Mouse (Mus musculus) lung, adult 18-20 months (tissue): ENCODE results near the gene Git2.

Source experiments
- DNase-seq, 2 experiments: peaks; one replicate each; pipeline ENCODE4 v3.0.0; 2022; ENCODE audit warnings: mixed read lengths in 2 of 2

The Git2 gene

GRCm38 (mm10) chr5:114680676-114681285 is 94.5 kb downstream of the Git2 start:
- DNase-seq = peak; percentile 56 to 71

DNA sequence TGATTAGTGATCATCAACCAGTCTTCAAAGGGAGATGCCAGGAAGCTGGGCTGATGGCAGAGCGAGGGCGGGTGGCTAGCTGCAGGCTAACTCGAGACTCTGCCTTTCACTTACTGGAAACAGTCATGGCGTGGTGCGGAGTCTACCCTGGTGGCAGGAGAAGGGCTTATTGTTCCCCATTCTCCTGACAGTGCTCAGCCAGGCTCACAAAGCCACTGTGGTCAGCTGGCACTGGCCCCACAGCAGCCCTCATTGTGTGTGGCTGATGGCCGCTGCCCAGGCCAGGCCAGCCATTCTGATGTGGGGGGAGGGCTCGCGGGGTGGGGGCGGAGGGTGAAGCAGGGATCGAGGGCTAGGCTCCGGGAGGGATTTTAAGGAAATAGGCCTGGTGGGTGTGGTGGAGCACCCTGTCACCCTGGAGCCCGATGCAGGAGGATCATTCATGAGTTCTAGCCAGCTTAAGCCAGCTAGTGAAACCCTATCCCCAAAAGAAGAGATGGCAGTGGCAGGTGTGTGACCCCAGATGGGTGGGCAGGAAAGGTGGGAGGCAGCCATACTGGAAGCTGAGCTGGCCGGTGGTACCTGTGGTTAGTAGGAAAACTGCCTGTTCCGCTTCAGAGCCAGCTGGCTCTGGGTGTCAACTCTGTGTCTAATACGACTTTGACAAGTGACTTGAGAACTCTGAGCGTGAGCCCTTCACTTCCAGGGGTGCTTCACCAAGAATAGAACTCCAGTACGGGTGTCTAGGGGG is 95.3 kb downstream of the Git2 start:
- DNase-seq = no peak
